Mouse (Mus musculus) adrenal gland, adult 18-20 months (tissue): ENCODE data around the gene Prdm2. TPM values are rescaled to one million over a fixed set of nuclear protein-coding genes. Genes with fewer than 3 reads are reported as not detected.
A peak's percentile ranks its signal among the peaks of the same experiment; 100 is the strongest.

Source experiments
- DNase-seq, 2 experiments: peaks; one replicate each; pipeline ENCODE4 v3.0.0; 2021 to 2022; ENCODE audit warnings: low spot score in 2 of 2
- long read RNA-seq, 2 experiments: library from polyadenylated mRNA; stranded (forward); transcript quantifications; one replicate each; pipeline ENCODE4 v2.0.0; 2021
- total RNA-seq, 2 experiments: library from RNA; stranded (reverse); gene quantifications; 1 replicate in 1 of 2; 2 replicates in 1 of 2; pipeline ENCODE4 v1.2.3; 2021

The Prdm2 gene
- 10 to 100 TPM; 25.7 to 35.1 TPM for total RNA-seq
- long read RNA-seq, experiment 1, partial matches to known transcripts = 1 of 3 reads
- long read RNA-seq, experiment 1, other reads (novel, unspliced or antisense) = 2 of 3 reads
- long read RNA-seq, experiment 2, partial matches to known transcripts = 1 of 3 reads
- long read RNA-seq, experiment 2, other reads (novel, unspliced or antisense) = 2 of 3 reads

- DNase-seq = peak; percentile 70 to 72
These were observed at the start of gene Prdm2 for GRCm38 (mm10) chr4:143212341-143213174. TSS of gene Prdm2 (minus strand) at chr4:143212995.

DNA sequence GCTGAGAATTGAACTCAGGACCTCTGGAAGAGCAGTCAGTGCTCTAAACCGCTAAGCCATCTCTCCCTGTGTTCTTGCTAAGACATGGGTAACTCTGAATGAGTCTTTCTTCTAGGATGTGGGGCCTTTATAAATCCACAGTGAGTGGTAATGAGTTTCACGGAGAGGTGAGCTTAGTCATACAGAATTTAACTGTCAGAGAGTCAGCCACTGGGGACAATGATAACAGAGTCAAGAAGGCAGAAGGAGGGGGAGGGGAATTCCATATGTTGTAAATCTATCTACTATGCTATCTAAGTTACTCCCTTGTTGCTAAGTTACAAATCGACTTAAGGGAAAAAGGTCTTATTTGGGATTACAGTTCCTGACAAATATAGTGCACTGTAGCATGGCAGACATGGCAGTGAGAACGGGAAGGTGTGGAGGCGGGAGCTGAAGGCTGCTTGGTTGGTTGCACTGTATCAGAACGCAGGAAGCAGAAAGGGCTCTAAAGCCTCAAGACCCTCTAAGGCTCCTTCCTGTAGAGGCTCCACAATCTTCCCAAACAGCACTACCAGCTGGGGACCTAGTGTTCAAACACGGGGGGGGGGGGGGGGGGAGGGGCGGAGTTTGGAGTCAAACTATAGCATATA, 47.0 kb upstream of the Prdm2 start:
- DNase-seq = no peak

DNA sequence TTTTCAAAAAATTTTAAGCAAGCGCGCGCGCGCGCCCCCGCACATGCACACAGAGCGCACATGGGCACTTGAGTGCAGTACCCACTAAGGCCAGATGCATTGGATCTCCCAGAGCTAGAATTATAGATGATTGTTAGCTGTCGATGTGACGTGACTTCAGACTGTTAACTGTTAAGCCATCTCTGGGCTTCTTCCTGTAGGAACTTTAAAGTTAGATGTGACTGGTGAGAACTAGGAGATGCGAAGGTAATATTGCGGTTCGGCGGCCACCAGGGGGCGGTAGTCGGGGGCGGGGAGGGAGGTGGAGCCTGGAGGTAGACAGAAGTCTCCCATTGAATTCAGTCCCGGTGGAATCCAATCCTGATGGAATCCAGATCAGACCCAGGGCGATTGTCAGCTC, 45.7 kb upstream of the Prdm2 start:
- DNase-seq = peak; percentile 56 to 66

GRCm38 (mm10) chr4:143257971-143258370, 45.2 kb upstream of the Prdm2 start:
- DNase-seq = no peak

GRCm38 (mm10) chr4:143255541-143255940, 42.7 kb upstream of the Prdm2 start:
- DNase-seq = no peak

GRCm38 (mm10) chr4:143253356-143253755, 40.6 kb upstream of the Prdm2 start:
- DNase-seq = no peak

DNA sequence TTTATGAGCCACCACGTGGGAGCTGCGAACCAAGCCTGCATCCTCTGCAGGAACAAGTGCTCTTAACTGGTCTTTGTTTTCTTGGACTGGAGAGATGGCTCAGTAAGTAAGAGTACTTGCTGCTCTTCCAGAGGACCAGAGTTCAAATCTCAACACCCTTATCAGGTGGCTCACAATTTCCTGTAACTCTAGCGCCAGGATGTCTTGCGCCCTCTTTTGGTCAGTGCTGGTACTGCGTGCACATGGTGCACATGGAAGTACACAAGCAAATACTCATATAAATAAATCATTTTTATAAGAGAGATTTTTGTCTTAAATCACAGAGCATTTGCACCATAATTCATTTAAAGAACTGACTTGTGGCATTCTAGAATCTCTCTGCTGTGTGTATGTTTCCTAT, 35.3 kb upstream of the Prdm2 start:
- no peak for DNase-seq

DNA sequence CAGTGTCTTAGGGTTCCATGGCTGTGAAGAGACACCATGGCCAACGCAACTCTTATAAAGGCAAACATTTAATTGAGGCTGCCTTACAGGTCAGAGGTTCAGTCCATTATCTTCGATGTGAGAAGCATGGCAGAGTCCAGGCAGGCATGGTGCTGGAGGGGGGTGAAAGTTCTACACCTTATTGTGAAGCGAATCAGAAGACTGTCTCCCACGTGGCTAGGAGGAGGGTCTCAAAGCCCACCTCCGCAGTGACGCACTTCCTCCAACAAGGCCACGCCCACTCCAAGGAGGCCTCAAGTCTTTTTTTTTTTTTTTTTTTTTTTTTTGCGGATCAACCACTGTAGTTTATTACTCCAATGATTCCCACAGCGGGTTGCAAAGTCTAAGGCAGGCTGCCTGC, 28.5 kb upstream of the Prdm2 start:
- no peak for DNase-seq

DNA sequence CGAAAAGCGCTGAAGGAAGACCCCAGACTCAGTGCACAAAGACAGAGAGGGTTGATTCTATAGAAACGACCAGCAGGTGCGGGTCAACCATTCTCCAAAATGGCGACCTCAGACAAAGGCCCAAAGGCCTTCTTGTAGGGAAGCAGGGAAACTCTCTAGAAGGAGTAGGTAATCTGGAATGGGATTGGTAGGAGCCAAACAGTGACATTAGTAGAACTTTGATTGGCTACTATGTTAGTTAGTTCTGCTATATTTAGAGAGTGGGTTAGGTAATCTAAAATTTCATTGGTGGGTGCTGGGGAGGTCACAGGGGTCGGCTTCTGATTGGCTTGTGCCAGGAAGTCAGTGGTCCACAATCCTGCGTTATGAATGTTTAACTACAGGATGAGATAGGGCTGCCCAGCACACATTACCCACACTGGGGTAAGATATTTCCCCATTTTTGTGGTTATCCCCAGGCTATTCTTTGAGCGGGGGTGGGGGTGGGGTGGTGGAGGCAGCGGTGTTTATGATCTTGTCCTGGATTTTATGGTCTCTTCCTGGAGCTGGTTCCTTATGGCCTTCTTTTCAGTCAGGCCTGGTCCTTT, 26.9 kb upstream of the Prdm2 start:
- no peak for DNase-seq

- DNase-seq = no peak
These were observed 26.3 kb upstream of the Prdm2 start for GRCm38 (mm10) chr4:143239117-143239516.

DNA sequence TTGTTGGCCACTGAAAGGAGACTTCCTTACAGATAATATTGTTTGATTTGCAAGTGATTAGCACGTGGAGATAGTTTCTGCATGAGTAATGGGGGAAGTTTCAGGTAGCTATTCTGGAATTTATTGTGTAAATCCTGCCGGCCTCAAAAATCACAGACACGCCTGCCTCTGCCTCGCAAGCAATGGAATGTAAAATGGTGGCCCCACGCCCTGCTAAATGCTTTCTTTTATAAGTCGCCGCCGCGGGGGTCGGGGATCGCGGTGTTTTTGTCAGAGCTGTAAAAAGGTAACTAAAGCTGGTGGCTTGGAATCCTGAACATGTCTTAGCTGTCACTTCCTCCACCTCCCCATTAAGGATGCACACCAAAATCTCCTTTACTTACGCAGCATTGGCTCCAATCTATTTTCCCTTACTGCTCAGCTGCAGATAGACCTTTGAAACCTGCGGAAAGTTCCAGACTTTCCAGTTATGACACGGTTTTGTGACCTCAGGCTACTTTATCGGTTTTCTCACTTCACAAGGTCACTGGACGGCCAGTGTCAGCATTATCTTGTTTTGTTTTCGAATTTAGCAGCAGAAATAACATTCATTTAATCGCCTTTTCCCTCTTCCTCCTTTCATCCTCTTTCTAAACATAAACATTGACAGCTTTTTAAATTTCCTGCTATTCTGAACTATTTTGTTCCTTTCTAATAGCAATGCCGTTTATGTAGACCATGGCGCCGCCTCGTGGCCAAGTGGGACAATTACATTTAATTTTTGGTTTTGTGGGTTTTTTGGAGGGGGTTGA, 25.6 kb upstream of the Prdm2 start:
- peak; percentile 35 to 66 for DNase-seq

DNA sequence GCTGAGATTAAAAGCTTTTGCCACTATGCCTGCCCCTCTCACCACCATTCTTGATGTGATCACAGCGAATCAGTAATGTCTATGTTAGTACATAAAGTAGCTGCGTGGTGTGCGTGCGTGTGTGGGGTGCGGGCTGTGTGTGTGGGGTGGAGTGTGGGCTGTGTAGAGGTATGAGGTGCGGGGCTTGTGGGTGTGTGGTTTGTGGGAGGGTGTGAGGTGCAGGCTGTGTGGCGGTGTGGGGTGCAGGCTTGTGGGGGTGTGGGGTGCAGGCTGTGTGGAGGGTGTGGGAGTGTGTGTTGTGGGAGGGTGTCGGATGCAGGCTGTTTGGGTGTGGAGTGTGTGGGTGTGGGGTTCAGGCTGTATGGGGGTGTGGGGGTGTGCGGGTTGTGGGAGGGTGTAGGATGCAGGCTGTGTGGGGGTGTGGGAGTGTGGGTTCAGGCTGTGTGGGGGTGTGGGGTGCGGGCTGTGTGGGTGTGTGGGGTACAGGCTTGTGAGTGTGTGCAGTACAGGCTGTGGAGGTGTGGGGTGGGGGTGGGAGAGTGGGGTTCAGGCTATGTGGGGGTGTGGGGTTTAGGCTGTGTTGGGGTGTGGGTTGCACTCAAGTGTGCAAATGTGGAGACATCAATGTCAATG, 19.1 kb upstream of the Prdm2 start:
- no peak for DNase-seq

DNA sequence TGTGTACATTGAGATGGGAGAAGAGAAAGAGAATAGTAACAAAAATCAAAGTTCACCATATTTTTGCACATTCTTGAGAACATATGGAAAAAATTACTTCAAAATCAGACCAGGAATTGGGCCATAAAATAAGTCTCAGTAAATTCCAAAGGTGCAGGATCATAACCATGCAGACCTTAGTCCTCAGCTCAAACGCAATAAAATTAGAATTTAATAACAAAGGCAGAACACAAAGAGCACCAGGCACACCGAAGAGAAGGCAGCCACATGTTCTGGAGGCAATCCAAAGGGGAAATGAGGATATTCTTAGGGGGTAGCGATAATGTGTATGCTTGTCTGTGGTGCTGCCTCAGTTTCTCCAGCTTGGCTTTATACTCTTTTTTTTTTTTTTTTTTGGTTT, 18.3 kb upstream of the Prdm2 start:
- no peak for DNase-seq

DNA sequence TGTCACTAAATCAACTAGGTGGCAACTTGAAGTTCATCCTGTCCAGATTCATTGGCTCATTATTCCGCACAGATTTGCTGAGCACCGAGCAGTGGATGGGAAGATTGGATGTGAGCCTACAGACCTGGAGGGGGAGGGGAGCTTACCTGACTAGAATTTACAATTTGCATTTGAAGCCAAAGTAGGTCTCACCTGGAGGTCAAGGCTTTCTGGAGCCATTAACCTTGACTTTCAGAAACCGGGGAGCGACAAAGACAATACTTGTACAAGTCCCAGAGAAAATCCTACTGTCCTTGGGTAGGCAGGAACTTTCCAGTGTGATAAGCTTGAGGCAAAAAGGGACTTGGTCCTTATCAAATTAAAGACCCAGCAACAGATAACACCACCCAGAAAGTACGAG, 15.2 kb upstream of the Prdm2 start:
- no peak for DNase-seq

DNA sequence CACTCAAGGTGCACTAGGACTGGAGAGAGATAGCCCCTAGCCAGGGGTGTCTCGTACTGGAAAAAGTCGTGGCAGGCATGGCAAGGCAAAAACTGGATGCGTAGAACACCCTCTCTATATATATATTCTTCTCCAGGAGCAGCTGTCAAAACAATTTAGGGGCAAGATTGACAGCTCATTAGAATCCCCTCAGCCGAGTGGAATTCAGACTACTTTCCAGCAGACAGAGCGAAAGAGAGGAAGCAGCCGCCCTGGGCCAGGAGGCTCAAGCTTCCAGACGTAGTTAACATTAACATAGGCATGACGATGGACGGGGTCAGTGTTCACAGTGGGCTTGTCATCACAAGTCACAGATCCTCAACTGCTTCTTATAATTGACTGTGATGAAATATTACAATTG, 13.1 kb upstream of the Prdm2 start:
- no peak for DNase-seq

- no peak for DNase-seq
These were observed 6.5 kb upstream of the Prdm2 start for GRCm38 (mm10) chr4:143219316-143219751.

DNA sequence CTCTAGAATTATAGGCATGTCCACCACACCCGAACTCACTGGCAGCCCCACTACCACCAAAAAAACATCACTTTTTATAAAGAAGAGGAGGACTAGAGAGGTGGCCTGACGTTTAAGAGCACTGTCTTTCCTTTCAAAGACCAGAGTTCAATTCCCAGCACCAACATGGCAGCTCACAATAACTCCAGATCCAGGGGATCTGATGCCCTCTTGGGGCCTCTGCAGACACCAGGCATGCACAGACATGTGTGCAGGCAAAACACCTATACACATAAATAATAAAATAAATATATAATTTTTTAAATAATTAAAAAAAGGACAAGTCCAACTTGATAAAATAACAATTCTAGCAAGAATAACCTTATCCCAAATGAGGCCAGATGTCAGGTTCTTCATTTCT, 6.1 kb upstream of the Prdm2 start:
- DNase-seq = no peak

DNA sequence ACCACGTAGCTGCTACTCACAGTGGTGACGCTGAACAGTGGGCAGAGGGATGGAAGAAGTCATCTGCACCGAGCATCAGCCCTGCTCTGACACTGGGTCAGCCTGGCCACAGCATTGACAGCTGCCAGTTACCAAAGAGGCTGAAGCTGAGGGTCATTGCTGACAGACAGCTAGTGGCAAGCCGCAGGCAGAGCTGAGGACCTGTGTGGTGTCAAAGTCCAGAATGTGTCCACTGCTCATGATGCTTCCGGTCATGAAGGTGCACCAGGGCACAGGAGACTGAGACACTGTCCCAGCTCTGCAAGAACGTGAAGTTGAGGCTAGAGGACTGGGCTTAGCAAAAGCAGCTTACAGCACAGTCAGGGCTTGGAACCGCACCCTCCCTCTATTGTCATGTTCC, 4.4 kb upstream of the Prdm2 start:
- DNase-seq = no peak

GRCm38 (mm10) chr4:143214221-143214797, 1.5 kb upstream of the Prdm2 start:
- no peak for DNase-seq

GRCm38 (mm10) chr4:143213571-143213970, 776 bp upstream of the Prdm2 start:
- DNase-seq = no peak
